Mouse (Mus musculus) ES-Bruce4 (cell line): ENCODE data around the gene Pgk2. TPM values are rescaled to one million over a fixed set of nuclear protein-coding genes. Genes with fewer than 3 reads are reported as not detected.
"Not testable (repeated sequence)": the region's sequence is repeated elsewhere in the genome, so short reads cannot be mapped to it uniquely, and the experiment has no call there.

Experiments
- H3K27ac ChIP-seq: 2 replicates; pipeline ENCODE4 v1.5.1; 2012; ENCODE audit warnings: low read length, inconsistent platforms; ENCODE audit not compliant: insufficient read depth
- H3K27me3 ChIP-seq: 2 replicates; pipeline ENCODE4 v1.6.1; 2012; ENCODE audit warnings: mild to moderate bottlenecking, low read length, inconsistent platforms; ENCODE audit not compliant: control insufficient read depth, poor library complexity, insufficient read depth, severe bottlenecking
- H3K36me3 ChIP-seq: 2 replicates; pipeline ENCODE4 v1.6.1; 2012; ENCODE audit warnings: inconsistent platforms, mild to moderate bottlenecking, low read length, moderate library complexity; ENCODE audit not compliant: control insufficient read depth, poor library complexity, insufficient read depth, severe bottlenecking
- H3K4me1 ChIP-seq: one replicate; pipeline ENCODE4 v1.8.1; 2011; ENCODE audit warnings: low read length; ENCODE audit not compliant: control insufficient read depth, insufficient read depth
- H3K4me3 ChIP-seq: 2 replicates; pipeline ENCODE4 v1.5.1; 2011; ENCODE audit warnings: low read depth, mild to moderate bottlenecking, low read length
- H3K9ac ChIP-seq: 2 replicates; pipeline ENCODE4 v1.6.1; 2012; ENCODE audit warnings: low read depth, mild to moderate bottlenecking, inconsistent platforms; ENCODE audit not compliant: poor library complexity, severe bottlenecking
- H3K9me3 ChIP-seq: replicated peaks from 2 replicates; pipeline ENCODE4 v1.6.1; 2012; ENCODE audit warnings: mild to moderate bottlenecking, low read length, inconsistent platforms; ENCODE audit not compliant: control insufficient read depth, poor library complexity, insufficient read depth, severe bottlenecking
- CTCF ChIP-seq: IDR thresholded peaks from one replicate; pipeline ENCODE4 v1.8.1; 2011; ENCODE audit warnings: low read depth, low read length
- EP300 ChIP-seq: IDR thresholded peaks from 2 replicates; pipeline ENCODE4 v1.6.1; 2011; ENCODE audit warnings: low read depth, low read length; ENCODE audit not compliant: insufficient read depth
- POLR2A ChIP-seq: IDR thresholded peaks from one replicate; pipeline ENCODE4 v1.8.1; 2011; ENCODE audit warnings: low read length; ENCODE audit not compliant: insufficient read depth
- polyA plus RNA-seq: library from polyadenylated mRNA; stranded (reverse); fragments of >200 nt; gene quantifications from 2 replicates; pipeline ENCODE4 v1.2.4, GENCODE M21; 2011; ENCODE audit warnings: low read depth; ENCODE audit not compliant: missing spikeins, insufficient read depth, insufficient read length

The Pgk2 gene
- polyA plus RNA-seq = not detected in 2 replicates

GRCm38 (mm10) chr17:40208540-40208939 lies at the start of gene Pgk2:
TSS of gene Pgk2 (minus strand) at chr17:40208640.
- Histone ChIP-seq H3K9ac (no peak within 1 kb of the TSS), H3K9me3 (no peaks in the 10 kb centered on the region), H3K27ac (no peak within 1 kb of the TSS), H3K27me3 (no peaks in the 10 kb centered on the region), H3K4me1 (no peaks in the 10 kb centered on the region), H3K36me3 (no peaks in the 10 kb centered on the region), H3K4me3 (no peak within 1 kb of the TSS)
- TF ChIP-seq CTCF (no peak), EP300 (no peak), POLR2A (no peak)

DNA sequence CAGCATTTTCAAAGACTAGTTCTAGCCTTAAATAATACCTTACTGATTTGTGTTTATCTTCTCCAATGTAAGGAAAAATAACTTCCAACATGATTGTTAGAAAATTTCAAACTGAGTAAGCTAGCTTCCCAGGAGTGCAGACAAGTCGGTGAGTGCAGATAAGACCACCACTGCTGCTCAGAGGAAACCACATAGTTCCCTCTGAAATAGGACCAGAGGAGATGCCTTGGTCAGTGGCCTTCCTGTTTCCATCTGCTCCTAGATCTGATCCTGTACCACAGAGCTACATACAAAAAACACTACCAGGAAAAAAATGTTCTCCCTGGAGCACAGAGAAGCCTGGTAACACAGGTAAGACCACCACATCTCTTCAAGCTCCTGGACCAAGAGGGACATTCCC lies 44.0 kb upstream of the Pgk2 start:
- TF ChIP-seq POLR2A = no peak
- TF ChIP-seq EP300 = no peak
- TF ChIP-seq CTCF = no peak

GRCm38 (mm10) chr17:40242135-40242534 lies 33.7 kb upstream of the Pgk2 start, which contains the start of gene Crisp3:
TSS of gene Crisp3 (minus strand) at chr17:40242288.
- no peak within 1 kb of the TSS for H3K4me3 ChIP-seq
- no peaks in the 10 kb centered on the region for H3K4me1 ChIP-seq
- no peaks in the 10 kb centered on the region for H3K9me3 ChIP-seq
- H3K27ac ChIP-seq = no peak within 1 kb of the TSS
- H3K36me3 ChIP-seq = no peaks in the 10 kb centered on the region
- no peak within 1 kb of the TSS for H3K9ac ChIP-seq
- TF ChIP-seq POLR2A = no peak
- TF ChIP-seq EP300 = no peak
- no peak for TF ChIP-seq CTCF
- no peaks in the 10 kb centered on the region for H3K27me3 ChIP-seq

More for the DNA sequence above, 44.0 kb upstream of the Pgk2 start:
- Histone ChIP-seq H3K27me3 (no peaks in the 10 kb centered on the region), H3K4me3 (no peak overlapping the region), H3K4me1 (no peaks in the 10 kb centered on the region), H3K9ac (no peak overlapping the region), H3K27ac (no peak overlapping the region), H3K9me3 (no peaks in the 10 kb centered on the region), H3K36me3 (no peaks in the 10 kb centered on the region)

DNA sequence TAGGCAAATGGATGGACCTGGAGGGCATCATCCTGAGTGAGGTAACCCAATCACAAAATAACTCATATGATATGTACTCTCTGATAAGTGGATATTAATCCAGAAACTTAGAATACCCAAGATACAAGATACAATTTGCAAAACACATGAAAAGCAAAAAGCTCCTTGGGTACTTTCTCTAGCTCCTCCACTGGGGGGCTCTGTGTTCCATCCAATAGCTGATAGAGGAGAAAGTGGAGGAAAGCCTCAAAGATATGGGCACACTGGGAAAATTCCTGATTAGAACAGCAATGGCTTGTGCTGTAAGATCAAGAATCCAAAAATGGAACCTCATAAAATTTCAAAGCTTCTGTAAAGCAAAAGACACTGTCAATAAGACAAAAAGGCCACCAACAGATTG lies 6.6 kb downstream of the Pgk2 start:
- not testable (repeated sequence) for H3K9ac ChIP-seq, H3K4me1 ChIP-seq, H3K36me3 ChIP-seq, H3K9me3 ChIP-seq, H3K27ac ChIP-seq, H3K4me3 ChIP-seq, H3K27me3 ChIP-seq

DNA sequence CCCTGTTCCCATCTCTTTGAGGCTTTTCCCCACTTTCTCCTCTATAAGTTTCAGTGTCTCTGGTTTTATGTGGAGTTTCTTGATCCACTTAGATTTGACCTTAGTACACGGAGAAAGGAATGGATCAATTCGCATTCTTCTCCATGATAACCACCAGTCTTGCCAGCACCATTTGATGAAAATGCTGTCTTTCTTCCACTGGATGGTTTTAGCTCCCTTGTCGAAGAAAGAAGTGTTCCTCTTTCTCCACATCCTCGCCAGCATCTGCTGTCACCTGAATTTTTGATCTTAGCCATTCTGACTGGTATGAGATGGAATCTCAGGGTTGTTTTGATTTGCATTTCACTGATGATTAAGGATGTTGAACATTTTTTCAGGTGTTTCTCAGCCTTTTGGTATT lies 18.2 kb downstream of the Pgk2 start:
- not testable (repeated sequence) for H3K9ac ChIP-seq

DNA sequence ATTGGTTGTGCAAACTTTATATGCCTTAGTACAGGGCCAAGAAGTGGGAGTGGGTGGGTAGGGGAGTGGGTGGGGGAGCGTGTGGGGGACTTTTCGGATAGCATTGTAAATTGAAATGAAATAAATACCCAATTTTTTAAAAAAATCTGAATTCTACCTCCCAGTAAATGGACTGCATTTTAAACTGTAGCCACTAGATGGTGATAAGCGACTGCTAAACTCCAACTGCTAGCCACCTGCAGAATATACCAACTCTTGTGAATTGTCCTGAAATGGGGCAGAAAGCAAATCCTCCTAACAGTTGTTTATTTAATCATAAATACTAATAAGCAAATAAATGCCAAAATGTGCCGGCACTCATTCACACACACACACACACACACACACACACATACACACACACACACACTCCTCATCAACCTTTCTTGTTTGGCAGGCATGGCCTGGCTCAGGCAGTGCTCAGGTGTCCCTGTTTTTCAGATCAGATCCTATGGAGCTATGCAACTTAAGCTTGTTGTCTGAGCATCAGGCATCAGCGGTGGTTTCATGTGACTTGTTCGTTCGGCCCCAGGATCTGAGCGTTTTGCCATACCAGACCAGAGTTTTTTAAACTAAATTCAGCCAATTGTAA lies 50.6 kb downstream of the Pgk2 start:
- not testable (repeated sequence) for H3K9ac ChIP-seq

More for the DNA sequence above, 18.2 kb downstream of the Pgk2 start:
- H3K27ac ChIP-seq, H3K4me1 ChIP-seq, H3K4me3 ChIP-seq, H3K9me3 ChIP-seq, H3K27me3 ChIP-seq, H3K36me3 ChIP-seq: not testable (repeated sequence)

More for the DNA sequence above, 50.6 kb downstream of the Pgk2 start:
- not testable (repeated sequence) for H3K27me3 ChIP-seq, H3K27ac ChIP-seq, H3K36me3 ChIP-seq, H3K4me1 ChIP-seq, H3K4me3 ChIP-seq, H3K9me3 ChIP-seq

Other genes with a start within 250 kb of the Pgk2 start
- not detected in 2 replicates for gene AC192777.2, start 113.2 kb downstream of the Pgk2 start, polyA plus RNA-seq
- not detected in 2 replicates for gene Crisp3, start 33.6 kb upstream of the Pgk2 start, polyA plus RNA-seq
- 5.0 and 5.3 TPM in 2 replicates for gene Crisp1, start 110.6 kb upstream of the Pgk2 start, polyA plus RNA-seq